In genomic region chr2:156437637-156438036, GRCm38 (mm10) we compare ENCODE assay signal across 18 mouse cellular contexts.
"Had no signal": no experiment of that assay in that cellular context is flagged by ENCODE, and none has a peak within 500 bp of the region (broad histone marks: within the 10 kb centered on the region; RNA-seq: fewer than 3 reads in every experiment).

No protein-coding gene starts in this region.

- H3K4me2 ChIP-seq: midbrain, embryonic 12.5 days; neural tube, embryonic 13.5 days; neural tube, embryonic 15.5 days had no signal

- H3K4me3 ChIP-seq: midbrain, embryonic 10.5 days; midbrain, embryonic 12.5 days; myocyte; neural tube, embryonic 13.5 days; neural tube, embryonic 15.5 days had no signal

- ATAC-seq: midbrain, embryonic 16.5 days had no signal

- H3K9me3 ChIP-seq: midbrain, embryonic 10.5 days; midbrain, embryonic 12.5 days; neural tube, embryonic 13.5 days; neural tube, embryonic 15.5 days had no signal

- H3K36me3 ChIP-seq: midbrain, embryonic 10.5 days; midbrain, embryonic 12.5 days had no signal

- DNase-seq: lung, adult 2 months; lung, postnatal 10 days; lung, postnatal 4 days; midbrain, embryonic 14.5 days; retina, postnatal 1 day; right cerebral cortex, adult 18-20 months; right cerebral cortex, postnatal 25 days; right cerebral cortex, postnatal 4 days; spleen, adult 18-20 months; thymus, adult 18-20 months; thymus, postnatal 14 days; thymus, postnatal 36 days had no signal

- H3K9ac ChIP-seq: midbrain, embryonic 12.5 days; neural tube, embryonic 13.5 days; neural tube, embryonic 15.5 days had no signal

- H3K27ac ChIP-seq: midbrain, embryonic 10.5 days; midbrain, embryonic 12.5 days; neural tube, embryonic 13.5 days; neural tube, embryonic 15.5 days had no signal

- H3K27me3 ChIP-seq: midbrain, embryonic 12.5 days; neural tube, embryonic 13.5 days; neural tube, embryonic 15.5 days had no signal
